Mouse (Mus musculus): ENCODE results near the gene Impad1. TPM values are rescaled to one million over a fixed set of nuclear protein-coding genes. Genes with fewer than 3 reads are reported as not detected.

Gene Impad1
- total RNA-seq (2021), result 10 to 100 TPM; 87.3 to 89.9 TPM

DNA sequence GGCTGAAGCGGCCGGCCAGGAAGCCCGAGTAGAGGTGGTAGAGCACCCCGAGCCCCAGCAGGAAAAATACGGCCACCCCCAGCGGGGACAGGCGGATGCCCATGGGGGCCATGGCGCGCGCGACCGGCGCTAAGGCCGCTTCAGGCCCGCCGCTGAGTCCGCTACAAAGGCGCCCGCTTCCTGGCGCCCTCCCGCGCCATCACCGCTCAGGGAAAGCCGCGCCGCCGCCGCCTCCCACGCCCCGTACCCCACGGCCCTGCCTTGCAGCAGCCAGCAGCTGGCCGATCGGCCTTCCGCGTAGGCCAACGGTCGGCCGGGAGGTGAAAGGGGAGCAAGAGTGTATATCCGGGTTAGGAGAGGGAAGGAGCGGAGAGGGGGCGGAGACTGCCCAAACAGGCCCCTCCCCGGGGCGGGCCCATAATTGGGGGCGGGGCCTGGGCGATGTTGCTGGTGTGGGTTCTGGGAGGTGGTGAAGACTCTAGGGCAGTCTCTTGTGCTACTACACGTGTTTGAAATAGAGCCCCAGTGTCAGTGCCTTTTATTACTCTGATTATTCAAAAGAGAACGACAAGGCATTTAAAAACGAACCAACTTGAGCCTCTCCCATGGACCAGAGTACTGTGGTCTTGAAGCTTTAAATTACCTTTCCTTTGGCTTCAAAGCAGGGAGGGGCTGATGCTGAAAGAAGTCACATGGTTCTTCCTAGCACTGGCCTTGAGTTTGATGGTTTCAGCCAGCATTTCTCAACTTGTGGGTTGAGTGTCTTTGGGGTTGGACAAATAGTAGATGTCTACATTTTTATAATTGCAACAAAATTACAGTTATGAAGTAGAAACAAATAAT, at the start of gene Impad1:
TSS of gene Impad1 (minus strand) at position 364 of the 843 bp plus-strand sequence.
- DNase-seq (ENCODE audit: extremely low spot score in 1 of 2, low spot score in 2 of 2), result peak; percentile 80 to 87
- intact Hi-C loops (cut with DNase I), result no loop called here

DNA sequence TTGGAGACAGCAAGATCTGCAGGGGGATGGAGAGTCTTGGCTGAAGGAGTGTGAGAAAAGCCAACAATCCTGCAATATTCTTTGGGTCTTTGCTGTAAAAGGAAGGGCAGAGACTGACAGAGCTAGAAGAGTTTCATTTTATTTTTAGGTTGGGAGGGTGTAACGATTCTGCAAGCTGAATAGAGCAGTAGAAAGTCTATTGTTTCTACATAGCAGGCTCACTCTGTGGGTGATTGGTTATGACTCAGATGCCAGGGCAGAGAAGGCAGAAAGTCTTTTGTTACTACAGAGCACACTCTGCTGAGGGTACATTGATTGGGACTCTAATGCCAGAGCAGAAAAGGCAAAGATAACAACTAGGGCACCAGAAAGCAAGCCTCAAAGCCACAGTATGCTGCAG, 47.0 kb upstream of the Impad1 start:
- intact Hi-C loops (cut with DNase I), result no loop called here
- DNase-seq (ENCODE audit: extremely low spot score in 1 of 2, low spot score in 2 of 2), result no peak

DNA sequence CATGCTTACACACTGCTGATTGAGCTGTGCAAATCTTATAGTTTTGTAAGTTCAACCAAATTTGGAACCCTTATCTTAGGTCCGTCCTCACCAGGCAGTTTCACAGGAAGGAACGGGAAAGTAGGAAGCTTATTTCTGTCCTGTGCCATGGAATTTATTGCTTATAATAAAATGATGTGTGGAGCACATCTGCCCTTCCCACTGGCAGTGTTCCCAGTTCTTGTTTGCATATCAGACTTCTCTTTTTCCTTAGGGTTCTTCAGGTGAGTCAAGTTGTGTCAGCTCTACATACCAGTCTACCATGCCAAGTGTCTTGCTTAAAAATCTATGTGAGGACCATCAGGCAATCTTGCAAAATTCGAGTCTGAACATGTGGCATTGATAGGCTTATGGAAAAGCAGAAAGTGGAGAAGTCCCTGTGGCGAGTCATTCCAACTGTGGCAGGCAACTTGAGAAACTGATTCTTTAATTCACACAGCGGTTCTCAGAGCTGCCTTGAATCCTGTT, 40.7 kb upstream of the Impad1 start:
- intact Hi-C loops (cut with DNase I), result no loop called here
- DNase-seq (ENCODE audit: extremely low spot score in 1 of 2, low spot score in 2 of 2), result no peak

DNA sequence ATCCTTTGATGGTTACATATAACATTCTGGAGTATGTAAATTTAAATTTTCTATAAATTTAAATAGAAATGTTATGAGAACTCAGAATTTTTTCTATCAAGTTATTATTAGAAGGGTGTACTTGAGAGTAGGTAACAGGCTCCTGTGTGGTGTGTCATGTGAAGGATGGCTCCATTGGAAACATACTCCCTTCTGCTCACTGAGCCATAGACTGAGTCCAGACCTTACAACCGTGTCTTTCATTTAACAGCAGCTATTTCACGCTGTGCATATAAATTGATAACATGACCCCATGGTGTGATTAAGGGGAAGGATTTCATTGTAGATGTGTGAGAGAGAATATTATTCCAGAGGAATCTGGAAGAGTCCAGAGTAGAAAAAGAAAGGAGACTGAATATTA, 35.0 kb upstream of the Impad1 start:
- intact Hi-C loops (cut with DNase I), result no loop called here
- DNase-seq (ENCODE audit: extremely low spot score in 1 of 2, low spot score in 2 of 2), result no peak

DNA sequence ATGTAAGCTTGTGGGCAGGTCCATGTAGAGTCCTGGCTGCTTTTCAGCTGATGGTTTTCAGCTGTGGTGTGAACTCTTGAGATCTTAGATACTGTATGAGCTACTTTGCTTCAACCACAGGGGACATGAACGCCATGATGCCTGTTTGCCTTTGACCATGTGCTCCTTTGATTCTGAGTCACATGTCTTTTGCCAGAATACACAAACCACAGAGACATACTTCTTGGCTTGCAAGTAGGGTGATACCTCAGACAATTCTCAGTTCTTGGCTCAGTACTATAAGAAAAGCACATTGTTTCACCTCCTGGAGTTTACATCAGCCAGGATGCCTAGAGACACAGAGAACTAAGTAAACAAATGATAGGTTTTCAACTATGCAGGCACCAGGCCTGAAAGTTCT, 29.0 kb upstream of the Impad1 start:
- DNase-seq (ENCODE audit: extremely low spot score in 1 of 2, low spot score in 2 of 2), result no peak
- intact Hi-C loops (cut with DNase I), result no loop called here

DNA sequence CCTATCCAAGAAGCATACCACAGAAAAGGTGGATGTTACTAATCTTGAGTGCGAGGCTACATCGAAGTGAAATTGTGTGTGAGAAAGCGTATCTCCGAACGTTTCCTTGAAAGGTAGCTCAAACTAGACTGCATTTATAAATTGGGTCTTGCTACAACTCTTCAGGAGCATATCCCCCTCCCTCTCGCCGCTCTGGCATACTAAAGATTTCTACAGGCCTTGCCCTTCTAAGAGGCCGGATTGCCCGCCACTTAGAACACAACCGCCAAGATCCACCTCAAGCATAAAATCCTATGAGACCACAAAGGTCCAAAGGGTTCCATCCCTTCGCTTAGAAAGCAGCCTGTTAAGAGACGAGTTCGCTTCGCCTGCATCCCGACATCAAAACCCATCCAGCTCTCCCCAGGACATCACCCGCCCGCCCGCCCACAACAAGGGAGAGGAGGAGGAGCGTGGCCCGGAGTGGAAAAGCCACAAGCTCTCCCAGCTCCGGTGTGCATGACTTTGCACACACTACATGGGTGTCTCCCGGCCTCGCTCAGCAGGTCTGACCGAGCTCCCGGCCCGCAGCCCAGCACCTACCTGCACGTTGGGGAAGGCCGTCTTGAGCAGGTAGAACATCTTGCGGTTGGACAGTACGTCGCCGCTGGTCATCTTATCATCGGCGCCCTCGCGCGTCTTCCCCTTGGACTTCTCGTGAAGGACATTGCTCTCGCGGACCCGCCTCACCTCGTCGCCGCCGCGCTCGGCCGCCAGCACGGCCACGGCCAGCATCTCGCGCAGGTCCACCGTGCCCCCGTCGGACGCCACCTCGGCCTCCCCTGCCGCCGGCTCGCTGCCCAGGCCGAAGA, 789 bp downstream of the Impad1 start:
- peak; percentile 7 to 68 for DNase-seq (ENCODE audit: extremely low spot score in 1 of 2, low spot score in 2 of 2)
- intact Hi-C loops (cut with DNase I), result no loop called here

DNA sequence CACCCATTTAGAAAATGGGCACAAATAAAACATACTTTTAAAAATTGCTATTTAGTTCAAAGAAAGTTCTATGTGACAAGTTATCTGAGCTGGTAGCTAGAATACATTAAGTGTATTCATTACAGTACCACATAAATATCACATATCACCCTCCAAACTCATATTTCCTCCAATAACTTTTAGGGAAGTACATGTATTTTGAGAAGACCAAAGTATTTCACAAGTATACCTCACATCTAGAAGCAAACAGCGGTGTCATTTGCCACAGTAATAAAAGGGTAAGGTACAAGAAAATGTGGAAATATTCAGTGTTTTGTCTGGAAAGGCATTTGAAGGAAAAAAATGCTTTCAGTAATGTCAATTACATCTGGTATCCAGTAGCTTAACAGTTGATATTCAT, 2.0 kb downstream of the Impad1 start:
- intact Hi-C loops (cut with DNase I), result no loop called here
- DNase-seq (ENCODE audit: extremely low spot score in 1 of 2, low spot score in 2 of 2), result no peak

DNA sequence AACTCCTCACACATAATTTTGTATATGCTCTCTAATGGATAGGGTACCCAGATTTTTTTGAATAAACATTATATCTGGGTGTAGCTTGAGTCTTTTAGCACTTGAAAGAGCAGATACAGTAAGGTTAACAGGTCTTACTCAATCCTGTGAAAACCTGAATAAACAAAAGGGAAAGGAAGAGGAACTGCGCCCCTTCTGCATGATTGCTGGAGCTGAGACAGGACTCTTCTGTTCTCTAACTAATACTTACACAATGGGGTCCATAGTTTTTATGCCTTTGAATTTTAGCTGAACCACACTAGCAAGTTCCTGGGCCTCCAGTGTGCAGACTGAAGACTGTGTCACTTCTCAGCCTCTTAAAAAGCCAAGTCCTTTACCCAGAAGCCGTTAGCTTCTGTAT, 8.0 kb downstream of the Impad1 start:
- intact Hi-C loops (cut with DNase I), result no loop called here
- DNase-seq (ENCODE audit: extremely low spot score in 1 of 2, low spot score in 2 of 2), result no peak

DNA sequence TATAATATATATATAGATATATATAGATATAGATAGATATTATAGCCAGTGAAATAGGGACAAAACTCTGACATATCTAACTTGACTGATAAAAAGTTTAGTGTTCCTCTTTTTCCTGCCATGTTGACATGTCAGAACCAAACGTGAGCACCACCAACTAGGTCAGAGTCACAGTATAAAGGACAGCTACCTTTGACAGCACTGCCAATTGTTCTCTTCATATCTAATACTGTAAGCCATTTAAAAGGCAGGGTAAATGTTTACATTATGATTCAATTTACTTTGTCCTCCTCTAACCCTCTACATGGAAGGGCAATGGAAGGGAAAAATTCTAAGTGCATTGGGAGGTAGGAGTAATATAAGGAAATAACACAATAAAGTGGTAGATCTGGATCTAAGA, 8.8 kb downstream of the Impad1 start:
- intact Hi-C loops (cut with DNase I), result no loop called here
- DNase-seq (ENCODE audit: extremely low spot score in 1 of 2, low spot score in 2 of 2), result no peak

DNA sequence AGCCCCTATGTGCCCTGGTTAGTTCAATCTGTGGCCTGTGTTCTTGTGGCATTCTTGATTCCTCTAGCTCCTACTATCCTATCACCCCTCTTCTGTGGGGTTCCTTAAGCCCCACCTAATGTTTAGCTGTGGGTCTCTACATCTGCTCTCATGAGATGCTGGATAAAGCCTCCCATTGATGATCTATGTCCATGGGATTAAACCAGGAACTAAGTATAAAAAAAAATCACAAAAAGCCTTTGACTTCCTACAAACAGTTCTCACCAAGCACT, 9.5 kb downstream of the Impad1 start:
- DNase-seq (ENCODE audit: extremely low spot score in 1 of 2, low spot score in 2 of 2), result no peak
- intact Hi-C loops (cut with DNase I), result no loop called here

DNA sequence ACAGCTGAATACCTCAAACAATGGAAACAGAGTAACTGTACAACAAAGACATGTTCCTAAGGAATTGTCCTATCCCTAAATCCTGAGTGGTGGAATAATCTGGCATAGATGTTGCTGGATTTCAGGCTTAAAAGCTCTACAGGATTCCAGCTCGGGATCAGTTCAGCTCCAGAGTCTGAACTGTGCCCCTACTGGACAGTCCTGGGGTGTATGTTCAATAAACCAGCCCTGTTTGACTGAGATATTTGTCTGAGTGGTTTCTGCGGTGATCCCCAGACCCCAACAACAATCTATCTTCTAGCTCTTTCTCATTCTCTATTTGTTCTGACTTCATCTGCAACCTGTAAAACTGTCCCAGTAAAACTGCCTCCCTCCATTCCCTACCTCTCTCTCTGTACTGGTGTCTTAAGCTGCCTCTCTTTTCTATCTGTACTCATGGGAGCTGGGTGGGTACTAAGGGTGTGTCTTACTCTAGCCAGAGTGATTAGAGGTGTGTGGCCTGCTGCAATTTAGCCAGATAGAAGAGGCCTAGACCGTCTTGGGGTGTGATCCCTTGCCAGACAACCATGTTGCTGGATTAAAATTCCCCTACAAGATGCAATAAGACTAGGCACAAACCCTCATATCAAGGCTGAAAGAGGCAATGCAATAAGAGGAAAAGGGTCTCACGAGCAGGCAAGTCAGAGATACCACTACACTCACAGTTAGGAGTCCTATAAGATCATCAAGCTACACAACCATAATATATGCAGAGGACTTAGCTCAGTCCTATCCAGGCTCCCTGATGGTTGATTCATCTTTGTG, 10.1 kb downstream of the Impad1 start:
- intact Hi-C loops (cut with DNase I), result no loop called here
- DNase-seq (ENCODE audit: extremely low spot score in 1 of 2, low spot score in 2 of 2), result no peak

DNA sequence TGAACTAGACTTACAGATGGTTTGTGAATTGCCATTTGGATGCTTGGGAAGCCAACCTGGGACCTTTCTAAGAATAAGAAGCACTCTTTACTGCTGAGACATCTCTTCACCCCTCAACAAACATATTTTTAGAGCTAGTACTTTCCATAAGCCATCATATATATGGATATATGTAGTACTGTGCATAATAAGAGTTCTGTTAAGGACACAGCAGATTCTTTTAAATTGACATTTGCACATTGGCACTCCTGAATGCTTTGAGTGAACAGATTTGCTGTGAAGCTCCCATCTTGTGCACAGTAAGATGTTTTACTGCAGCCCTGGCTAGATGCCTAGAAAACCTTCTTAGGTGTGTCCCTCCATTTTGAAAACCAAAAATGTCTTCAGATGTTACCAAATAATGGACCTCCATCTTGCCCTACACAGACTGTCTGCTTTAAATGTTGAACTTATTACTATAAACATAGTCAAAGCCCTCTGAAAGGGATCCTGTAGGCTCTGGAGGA, 13.8 kb downstream of the Impad1 start:
- intact Hi-C loops (cut with DNase I), result loop anchor here (10.0 kb wide), 1 partner anchor 1395 kb away; no protein-coding TSS in a partner anchor
- peak in 1 of 2 experiments; percentile 50 for DNase-seq (ENCODE audit: extremely low spot score in 1 of 2, low spot score in 2 of 2)

DNA sequence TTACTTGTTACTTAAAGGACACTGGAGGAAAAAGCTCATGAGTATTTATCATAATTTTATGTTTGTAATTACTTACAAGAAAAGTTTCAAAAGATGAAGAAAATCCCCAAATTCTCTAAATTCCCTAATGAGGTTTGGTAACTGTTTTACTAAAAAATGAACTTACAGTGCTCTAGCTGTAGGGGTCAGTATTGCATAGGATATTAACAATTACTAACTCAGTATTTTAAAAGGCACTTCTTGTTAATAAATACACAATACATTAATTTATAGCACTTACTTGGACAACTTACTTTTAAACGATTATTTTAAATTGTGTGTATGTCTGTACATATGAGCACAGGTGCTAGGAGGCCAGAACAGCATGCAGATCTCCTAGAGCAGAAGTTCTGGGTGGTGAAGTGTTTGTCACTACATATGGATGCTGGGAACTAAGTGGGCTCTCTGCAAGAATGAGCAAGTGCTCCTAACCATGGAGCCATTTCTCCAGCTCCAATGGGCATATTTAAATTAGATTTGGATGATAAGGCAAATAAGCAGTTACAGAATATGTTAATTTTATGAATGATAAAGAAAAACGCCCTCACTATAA, 21.5 kb downstream of the Impad1 start:
- intact Hi-C loops (cut with DNase I), result loop anchor here (10.0 kb wide), 1 partner anchor 1403 kb away; no protein-coding TSS in a partner anchor
- DNase-seq (ENCODE audit: extremely low spot score in 1 of 2, low spot score in 2 of 2), result no peak

DNA sequence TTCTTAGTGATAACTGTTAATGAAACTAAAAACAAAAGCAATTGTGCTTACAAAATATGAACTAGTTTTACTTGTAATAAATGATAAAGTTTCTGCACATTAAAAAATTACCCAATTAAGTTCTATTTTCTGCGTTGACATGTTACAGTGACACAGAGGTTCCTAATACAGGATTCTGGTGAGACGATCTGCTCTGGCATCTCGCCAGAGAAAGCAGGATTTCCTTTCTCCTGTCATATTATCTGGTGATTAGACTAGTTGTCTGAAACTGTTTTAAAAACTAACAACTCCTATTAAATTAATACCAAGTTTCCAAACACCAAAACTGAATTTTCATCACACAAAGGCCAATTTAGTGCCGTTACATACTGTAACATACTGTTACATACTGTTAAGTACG, 27.3 kb downstream of the Impad1 start:
- intact Hi-C loops (cut with DNase I), result no loop called here

DNA sequence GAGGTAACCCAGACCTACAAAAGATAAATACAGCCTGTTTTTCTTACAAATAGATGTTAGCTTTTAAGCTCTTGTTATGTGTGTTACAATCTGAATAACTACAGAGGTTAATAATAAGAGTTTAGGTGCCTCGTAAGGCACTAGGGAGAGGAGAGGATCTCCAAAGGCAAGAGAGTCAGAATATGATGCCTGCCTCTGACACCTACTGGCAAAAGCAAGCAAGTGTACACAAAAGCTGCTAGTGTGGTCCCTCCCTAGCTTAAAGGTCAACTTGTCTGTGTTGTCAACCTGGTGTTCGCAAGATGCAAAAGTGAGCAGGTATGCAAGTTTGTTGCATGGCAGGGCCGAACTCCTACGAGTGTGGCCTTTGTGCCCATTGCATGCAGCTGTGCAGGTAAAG, 34.8 kb downstream of the Impad1 start:
- intact Hi-C loops (cut with DNase I), result no loop called here
- no peak for DNase-seq (ENCODE audit: extremely low spot score in 1 of 2, low spot score in 2 of 2)

More for the DNA sequence above, 27.3 kb downstream of the Impad1 start:
- no peak for DNase-seq (ENCODE audit: extremely low spot score in 1 of 2, low spot score in 2 of 2)

DNA sequence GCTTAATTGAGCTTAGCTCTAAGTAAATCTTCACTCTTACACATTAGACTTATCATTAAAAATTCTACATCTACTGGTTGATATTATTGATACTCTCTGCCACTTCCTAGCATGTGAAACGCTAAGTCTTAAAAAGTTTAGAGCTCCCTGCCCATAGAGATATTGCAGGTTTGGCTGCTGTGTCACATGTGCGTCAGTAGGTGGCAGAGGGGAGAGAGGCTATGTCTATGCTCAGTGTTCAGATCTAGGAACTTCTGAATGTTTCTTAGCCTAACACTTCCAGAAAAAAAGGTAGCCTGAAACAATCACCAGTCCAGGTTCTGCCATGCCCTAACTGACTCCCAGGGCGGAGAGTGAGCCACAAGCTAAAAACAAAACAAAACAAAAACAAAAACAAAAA, 63.7 kb downstream of the Impad1 start:
- DNase-seq (ENCODE audit: extremely low spot score in 1 of 2, low spot score in 2 of 2), result no peak
- intact Hi-C loops (cut with DNase I), result no loop called here

DNA sequence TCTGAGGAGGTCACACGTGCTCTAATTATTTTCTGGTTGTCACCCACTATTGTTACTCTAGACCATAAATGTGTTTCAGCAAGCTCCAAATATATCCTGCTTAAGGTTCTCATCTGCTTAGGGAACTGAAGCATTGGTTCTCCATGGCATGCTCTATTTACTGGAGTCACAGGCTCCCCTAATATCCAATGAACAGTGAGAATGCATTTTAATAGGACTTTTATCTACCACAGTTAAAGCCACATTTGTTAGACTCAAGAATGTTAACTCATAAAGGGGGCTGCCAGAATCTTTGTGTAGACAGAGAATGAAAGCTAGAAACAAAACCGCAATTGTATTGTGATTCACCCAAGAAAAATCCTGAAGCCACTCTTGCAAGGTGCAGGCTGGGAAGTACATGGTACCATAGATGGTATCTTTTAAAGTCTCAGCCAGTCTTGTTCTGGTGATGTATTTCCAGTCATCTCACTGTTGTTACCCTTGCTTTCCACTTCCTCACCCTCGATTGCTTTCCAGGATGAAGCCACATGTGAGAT, 66.8 kb downstream of the Impad1 start:
- intact Hi-C loops (cut with DNase I), result no loop called here
- no peak for DNase-seq (ENCODE audit: extremely low spot score in 1 of 2, low spot score in 2 of 2)

DNA sequence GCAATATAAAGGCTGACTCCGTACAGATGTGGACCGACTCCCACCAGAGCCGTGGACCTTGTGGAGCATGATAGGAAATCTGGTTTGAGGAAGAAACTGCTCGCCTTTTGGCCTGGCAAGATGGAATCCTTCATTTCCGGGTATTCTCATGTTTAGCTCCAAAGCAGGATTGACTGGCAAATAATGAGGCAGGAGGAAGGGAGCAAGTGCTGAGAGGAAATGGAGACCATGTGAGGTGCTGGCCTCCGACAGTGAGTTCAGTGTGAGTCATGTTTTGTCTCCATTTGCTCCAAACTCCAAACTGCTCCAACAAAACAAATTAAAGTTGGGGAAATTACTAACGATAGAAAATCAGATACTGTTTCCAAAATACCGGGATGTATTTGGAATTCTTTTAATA, 69.3 kb downstream of the Impad1 start:
- no peak for DNase-seq (ENCODE audit: extremely low spot score in 1 of 2, low spot score in 2 of 2)
- intact Hi-C loops (cut with DNase I), result no loop called here

Data from left cerebral cortex, postnatal 10 days (tissue).